Mouse (Mus musculus) ES-Bruce4 (cell line): ENCODE data around the gene Zmynd10. TPM values are rescaled to one million over a fixed set of nuclear protein-coding genes. Genes with fewer than 3 reads are reported as not detected.

Source experiments
- H3K27ac ChIP-seq: 2 replicates; pipeline ENCODE4 v1.5.1; 2012; ENCODE audit warnings: low read length, inconsistent platforms; ENCODE audit not compliant: insufficient read depth
- H3K27me3 ChIP-seq: 2 replicates; pipeline ENCODE4 v1.6.1; 2012; ENCODE audit warnings: mild to moderate bottlenecking, low read length, inconsistent platforms; ENCODE audit not compliant: control insufficient read depth, poor library complexity, insufficient read depth, severe bottlenecking
- H3K36me3 ChIP-seq: 2 replicates; pipeline ENCODE4 v1.6.1; 2012; ENCODE audit warnings: inconsistent platforms, mild to moderate bottlenecking, low read length, moderate library complexity; ENCODE audit not compliant: control insufficient read depth, poor library complexity, insufficient read depth, severe bottlenecking
- H3K4me1 ChIP-seq: one replicate; pipeline ENCODE4 v1.8.1; 2011; ENCODE audit warnings: low read length; ENCODE audit not compliant: control insufficient read depth, insufficient read depth
- H3K4me3 ChIP-seq: 2 replicates; pipeline ENCODE4 v1.5.1; 2011; ENCODE audit warnings: low read depth, mild to moderate bottlenecking, low read length
- H3K9ac ChIP-seq: 2 replicates; pipeline ENCODE4 v1.6.1; 2012; ENCODE audit warnings: low read depth, mild to moderate bottlenecking, inconsistent platforms; ENCODE audit not compliant: poor library complexity, severe bottlenecking
- H3K9me3 ChIP-seq: replicated peaks from 2 replicates; pipeline ENCODE4 v1.6.1; 2012; ENCODE audit warnings: mild to moderate bottlenecking, low read length, inconsistent platforms; ENCODE audit not compliant: control insufficient read depth, poor library complexity, insufficient read depth, severe bottlenecking
- CTCF ChIP-seq: IDR thresholded peaks from one replicate; pipeline ENCODE4 v1.8.1; 2011; ENCODE audit warnings: low read depth, low read length
- EP300 ChIP-seq: IDR thresholded peaks from 2 replicates; pipeline ENCODE4 v1.6.1; 2011; ENCODE audit warnings: low read depth, low read length; ENCODE audit not compliant: insufficient read depth
- POLR2A ChIP-seq: IDR thresholded peaks from one replicate; pipeline ENCODE4 v1.8.1; 2011; ENCODE audit warnings: low read length; ENCODE audit not compliant: insufficient read depth
- polyA plus RNA-seq: library from polyadenylated mRNA; stranded (reverse); fragments of >200 nt; gene quantifications from 2 replicates; pipeline ENCODE4 v1.2.4, GENCODE M21; 2011; ENCODE audit warnings: low read depth; ENCODE audit not compliant: missing spikeins, insufficient read depth, insufficient read length

The Zmynd10 gene
- polyA plus RNA-seq, 1 experiment = not detected

- TF ChIP-seq CTCF (no peak), EP300 (no peak), POLR2A (no peak)
- H3K4me3 ChIP-seq = no peak overlapping the region
- H3K27ac ChIP-seq = no peak overlapping the region
- H3K4me1 ChIP-seq = peaks cover 2% of the 10 kb centered on the region
- no peaks in the 10 kb centered on the region for H3K9me3 ChIP-seq
- H3K27me3 ChIP-seq = no peaks in the 10 kb centered on the region
- no peak overlapping the region for H3K9ac ChIP-seq
- H3K36me3 ChIP-seq = peaks cover 11% of the 10 kb centered on the region
These were observed 19.8 kb downstream of the Zmynd10 start for GRCm38 (mm10) chr9:107566855-107567254.

GRCm38 (mm10) chr9:107567702-107568319 lies 20.7 kb downstream of the Zmynd10 start, which contains the start of gene Hyal2:
Hyal2 (plus strand) TSS chr9:107567945.
- Histone ChIP-seq H3K4me3 (peak within 1 kb of the TSS; percentile 81), H3K27ac (no peak within 1 kb of the TSS; the same call in 1 of the 2 replicates), H3K4me1 (peaks cover 2% of the 10 kb centered on the region), H3K9ac (peak within 1 kb of the TSS; percentile 87), H3K27me3 (no peaks in the 10 kb centered on the region), H3K9me3 (no peaks in the 10 kb centered on the region), H3K36me3 (peaks cover 12% of the 10 kb centered on the region)
- TF ChIP-seq POLR2A = no peak
- no peak for TF ChIP-seq CTCF
- no peak for TF ChIP-seq EP300

- Histone ChIP-seq H3K36me3 (peaks cover 12% of the 10 kb centered on the region), H3K27ac (no peak overlapping the region; the same call in 1 of the 2 replicates)
- no peak for TF ChIP-seq POLR2A
- no peak for TF ChIP-seq EP300
These were observed 21.5 kb downstream of the Zmynd10 start for GRCm38 (mm10) chr9:107568331-107569261.

GRCm38 (mm10) chr9:107569270-107569669 lies 22.2 kb downstream of the Zmynd10 start:
- Histone ChIP-seq H3K4me1 (peaks cover 2% of the 10 kb centered on the region), H3K27ac (no peak overlapping the region), H3K36me3 (peaks cover 12% of the 10 kb centered on the region), H3K4me3 (peak overlapping the region; percentile 81), H3K9me3 (no peaks in the 10 kb centered on the region), H3K9ac (peak overlapping the region; percentile 87), H3K27me3 (no peaks in the 10 kb centered on the region)
- TF ChIP-seq EP300 (no peak), CTCF (no peak), POLR2A (no peak)

More at GRCm38 (mm10) chr9:107568331-107569261, 21.5 kb downstream of the Zmynd10 start:
- Histone ChIP-seq H3K4me1 (peaks cover 2% of the 10 kb centered on the region), H3K4me3 (peak overlapping the region; percentile 81), H3K27me3 (no peaks in the 10 kb centered on the region), H3K9me3 (no peaks in the 10 kb centered on the region), H3K9ac (peak overlapping the region; percentile 87)

- Histone ChIP-seq H3K4me1 (peaks cover 2% of the 10 kb centered on the region), H3K9ac (peak overlapping the region; percentile 87), H3K27ac (no peak overlapping the region; the same call in 1 of the 2 replicates), H3K27me3 (no peaks in the 10 kb centered on the region), H3K4me3 (peak overlapping the region; percentile 81), H3K36me3 (peaks cover 12% of the 10 kb centered on the region), H3K9me3 (no peaks in the 10 kb centered on the region)
- no peak for TF ChIP-seq EP300
- TF ChIP-seq CTCF = no peak
- TF ChIP-seq POLR2A = no peak
These were observed 22.9 kb downstream of the Zmynd10 start for GRCm38 (mm10) chr9:107570016-107570415.

GRCm38 (mm10) chr9:107570845-107571244 lies 23.7 kb downstream of the Zmynd10 start:
- Histone ChIP-seq H3K9me3 (no peaks in the 10 kb centered on the region), H3K36me3 (peaks cover 12% of the 10 kb centered on the region), H3K27ac (no peak overlapping the region), H3K27me3 (no peaks in the 10 kb centered on the region), H3K4me1 (peaks cover 2% of the 10 kb centered on the region), H3K9ac (peak overlapping the region; percentile 87; the same call in 1 of the 2 replicates), H3K4me3 (no peak overlapping the region)
- TF ChIP-seq CTCF (no peak), POLR2A (no peak), EP300 (no peak)
